ENCODE assay signal across 8 mouse cellular contexts in genomic region chrX:144688207-144689118, GRCm38 (mm10). TPM values are rescaled to one million over a fixed set of nuclear protein-coding genes. Genes with fewer than 3 reads are reported as not detected.
DNase-seq lines count a peak whose midpoint lies in the region; ATAC-seq lines count a peak whose summit lies in the region.

TSS of gene Rtl4 (plus strand) at chrX:144688907.

- H3K9ac ChIP-seq in intestine, embryonic 16.5 days (ENCODE audit: low read depth, low read length): peak within 1 kb of the TSS; percentile 37; the same call in 1 of the 2 replicates
- peak within 1 kb of the TSS; percentile 52 for H3K9ac ChIP-seq in midbrain, embryonic 11.5 days (ENCODE audit: low read length)

- H3K4me1 ChIP-seq in intestine, embryonic 16.5 days (ENCODE audit: control insufficient read depth, insufficient read depth, low read length): no peaks in the 10 kb centered on the region
- no peaks in the 10 kb centered on the region for H3K4me1 ChIP-seq in midbrain, embryonic 11.5 days (ENCODE audit: control insufficient read depth, insufficient read depth, low read length)

- H3K9me3 ChIP-seq in intestine, embryonic 16.5 days (ENCODE audit: control insufficient read depth, low read length): no peaks in the 10 kb centered on the region
- H3K9me3 ChIP-seq in midbrain, embryonic 11.5 days (ENCODE audit: control insufficient read depth, low read length): no peaks in the 10 kb centered on the region

- peak; percentile 39; the same call in 1 of the 2 replicates for ATAC-seq in frontal cortex, adult (ENCODE audit: low TSS enrichment)
- ATAC-seq in intestine, embryonic 16.5 days: peak; percentile 56
- peak; percentile 89 for ATAC-seq in midbrain, embryonic 11.5 days (ENCODE audit: low FRiP score)

- no peak for DNase-seq in frontal cortex, adult 2 months (ENCODE audit: extremely low spot score in 1 of 2, low spot score in 1 of 2)
- peak; percentile 8 for DNase-seq in right cerebral cortex, postnatal 14 days
- DNase-seq in right cerebral cortex, adult 18-20 months: no peak
- peak; percentile 91 for DNase-seq in midbrain, embryonic 11.5 days (ENCODE audit: low spot score, missing footprints)
- DNase-seq in spleen, postnatal 4 days (ENCODE audit: low spot score in 2 of 2): no peak
- DNase-seq in spleen, postnatal 10 days (ENCODE audit: low spot score in 2 of 2): no peak

- H3K4me3 ChIP-seq in intestine, embryonic 16.5 days (ENCODE audit: low read length): peak within 1 kb of the TSS; percentile 46
- peak within 1 kb of the TSS; percentile 40 for H3K4me3 ChIP-seq in midbrain, embryonic 11.5 days (ENCODE audit: low read depth, low read length)

- H3K27ac ChIP-seq in intestine, embryonic 16.5 days (ENCODE audit: low read length): no peak within 1 kb of the TSS
- H3K27ac ChIP-seq in midbrain, embryonic 11.5 days (ENCODE audit: low read depth, low read length): no peak within 1 kb of the TSS

- peaks cover 18% of the 10 kb centered on the region; the same call in 1 of the 2 replicates for H3K27me3 ChIP-seq in intestine, embryonic 16.5 days (replicated peaks; ENCODE audit: control insufficient read depth, insufficient read depth, low read length)
- H3K27me3 ChIP-seq in midbrain, embryonic 11.5 days (ENCODE audit: control insufficient read depth, insufficient read depth, low read length): peaks cover 14% of the 10 kb centered on the region; the same call in 1 of the 2 replicates

- 18% methylated on average over 12 of the region's 31 CpGs for WGBS in intestine, embryonic 16.5 days
- 16% methylated on average over 23 of the region's 31 CpGs for WGBS in midbrain, embryonic 11.5 days

- H3K36me3 ChIP-seq in intestine, embryonic 16.5 days (ENCODE audit: control insufficient read depth, insufficient read depth, low read length): no peaks in the 10 kb centered on the region
- H3K36me3 ChIP-seq in midbrain, embryonic 11.5 days (ENCODE audit: control insufficient read depth, insufficient read depth, low read length): no peaks in the 10 kb centered on the region

- peak within 1 kb of the TSS; percentile 76 for H3K4me2 ChIP-seq in intestine, embryonic 16.5 days (ENCODE audit: low read depth, low read length)
- peak within 1 kb of the TSS; percentile 58 for H3K4me2 ChIP-seq in midbrain, embryonic 11.5 days

RNA-seq across cellular contexts. Expression of gene Rtl4, which starts in this region (rescaled TPM):
- polyA plus RNA-seq in frontal cortex, adult 2 months (2012; rRNA removed): 1.5 and 1.8 TPM in 2 replicates
- polyA plus RNA-seq in intestine, embryonic 16.5 days (2015; fragmentation: Nextera tagmentation; extraction: Ambion mirVana): 0.28 and 0.37 TPM in 2 replicates
- polyA plus RNA-seq in midbrain, embryonic 11.5 days (2014; fragmentation: Nextera tagmentation; extraction: Ambion mirVana): 0.37 TPM in 2 replicates

Comparison
In these comparisons a context has a peak if more than half of its experiments do, and no peak if none do; other contexts are left out.
1. Peak in ATAC-seq, H3K4me3 ChIP-seq, H3K9ac ChIP-seq and H3K4me2 ChIP-seq in intestine, embryonic 16.5 days; RNA of the gene not detected or under 1 TPM.
2. Peak in DNase-seq, ATAC-seq, H3K4me3 ChIP-seq, H3K9ac ChIP-seq and H3K4me2 ChIP-seq in midbrain, embryonic 11.5 days; RNA of the gene not detected or under 1 TPM.
3. ATAC-seq: peak in every context shown above with its lines; median percentile 89 in midbrain, embryonic 11.5 days; 56 in intestine, embryonic 16.5 days; 39 in frontal cortex, adult.